Mouse (Mus musculus): ENCODE measurements around the gene Yars.

DNA sequence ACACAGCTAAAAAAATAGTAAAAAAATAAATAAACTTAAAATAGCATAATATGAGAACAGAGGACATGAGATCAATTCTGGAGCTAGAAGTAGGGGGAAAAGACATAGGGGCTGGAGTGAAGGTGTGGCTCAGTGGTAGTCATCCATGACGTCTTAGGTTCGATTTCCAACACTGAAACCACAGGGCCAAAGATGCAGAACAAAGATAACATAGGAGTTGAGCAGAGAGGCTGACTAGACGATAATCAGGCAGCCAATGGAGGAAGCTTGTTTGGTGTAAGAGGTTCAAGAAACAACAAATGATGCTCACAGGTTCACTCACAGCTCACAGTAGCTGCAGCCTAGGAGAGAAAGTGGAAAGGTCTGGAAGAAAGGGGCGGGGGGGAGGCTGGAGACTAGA lies 48.8 kb upstream of the Yars start:
- TF ChIP-seq POLR2A (IDR thresholded peaks at IDR 0.05; ENCODE audit: control insufficient read depth, low read depth, low read length) (no peak), CTCF (IDR thresholded peaks at IDR 0.05; ENCODE audit: control insufficient read depth, insufficient read depth, insufficient replicate concordance, low read depth, low read length) (no peak)

Data from testis, adult 2 months (tissue).